Mouse (Mus musculus): Measurements from ENCODE around the gene Cpa3. TPM values are rescaled to one million over a fixed set of nuclear protein-coding genes. Genes with fewer than 3 reads are reported as not detected.

The Cpa3 gene
- polyA plus RNA-seq, 1 experiment from 2014 or later: not detected

DNA sequence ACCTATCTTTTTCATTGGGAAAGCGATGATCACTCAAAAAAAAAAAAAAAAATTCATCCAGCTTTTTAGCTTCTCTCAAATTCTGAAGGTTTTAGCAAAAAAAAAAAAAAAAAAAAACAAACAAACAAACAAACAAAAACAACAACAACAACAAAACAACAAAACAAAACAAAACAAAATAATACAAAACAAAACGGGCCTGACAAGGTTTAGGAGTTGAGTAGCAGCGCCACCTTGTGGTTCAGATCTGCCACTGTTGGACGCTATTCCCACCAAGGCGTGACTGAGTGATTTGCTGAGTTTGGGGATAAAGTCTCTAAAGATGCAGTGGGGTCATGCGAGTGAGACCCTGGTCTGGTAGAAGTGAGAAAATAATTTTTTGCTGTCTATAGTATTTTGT, 43.1 kb downstream of the Cpa3 start:
- no peaks in the 10 kb centered on the region for H3K36me3 ChIP-seq (replicated peaks)
- H3K4me1 ChIP-seq: no peaks in the 10 kb centered on the region
- peak; percentile 42 for DNase-seq (ENCODE audit: extremely low spot score, low spot score)
- no peak overlapping the region for H3K27ac ChIP-seq
- H3K4me3 ChIP-seq: no peak overlapping the region
- no peaks in the 10 kb centered on the region for H3K9me3 ChIP-seq
- H3K27me3 ChIP-seq (ENCODE audit: poor library complexity, severe bottlenecking): no peaks in the 10 kb centered on the region
- 29% methylated on average over 6 of the region's 6 CpGs for WGBS

- DNase-seq (ENCODE audit: extremely low spot score, low spot score): no peak
- 91% methylated on average over 10 of the region's 10 CpGs for WGBS
Measured at GRCm38 (mm10) chr3:20197878-20198277, 44.1 kb downstream of the Cpa3 start.

GRCm38 (mm10) chr3:20188976-20189675, 52.9 kb downstream of the Cpa3 start:
- H3K4me1 ChIP-seq: no peaks in the 10 kb centered on the region
- H3K36me3 ChIP-seq (replicated peaks): no peaks in the 10 kb centered on the region
- WGBS: 82% methylated on average over 5 of the region's 5 CpGs
- H3K27me3 ChIP-seq (ENCODE audit: poor library complexity, severe bottlenecking): no peaks in the 10 kb centered on the region
- no peak for DNase-seq (ENCODE audit: extremely low spot score, low spot score)
- no peak overlapping the region for H3K27ac ChIP-seq
- H3K9me3 ChIP-seq: no peaks in the 10 kb centered on the region
- H3K4me3 ChIP-seq: no peak overlapping the region

More at GRCm38 (mm10) chr3:20197878-20198277, 44.1 kb downstream of the Cpa3 start:
- no peaks in the 10 kb centered on the region for H3K4me1 ChIP-seq
- no peak overlapping the region for H3K27ac ChIP-seq
- no peaks in the 10 kb centered on the region for H3K27me3 ChIP-seq (ENCODE audit: poor library complexity, severe bottlenecking)
- H3K4me3 ChIP-seq: no peak overlapping the region
- no peaks in the 10 kb centered on the region for H3K36me3 ChIP-seq (replicated peaks)
- H3K9me3 ChIP-seq: no peaks in the 10 kb centered on the region

DNA sequence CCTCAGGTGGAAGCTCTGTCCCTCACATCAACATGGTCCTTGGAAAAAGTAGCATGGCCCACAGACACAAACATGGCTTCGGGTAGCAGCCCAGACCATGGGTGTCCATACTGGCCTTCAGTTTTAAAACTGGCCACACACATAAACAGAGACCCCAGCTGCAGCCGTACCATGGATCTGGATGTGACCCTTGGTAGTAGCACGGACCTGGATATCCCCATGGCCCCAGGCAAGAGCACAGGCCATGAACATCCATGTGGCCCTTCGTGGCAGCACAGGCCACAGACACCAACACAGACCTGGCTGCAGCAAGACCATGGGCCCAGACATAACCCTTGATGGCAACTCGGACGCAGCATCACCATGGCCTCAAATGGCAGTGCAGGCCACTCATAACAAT, 69.6 kb downstream of the Cpa3 start:
- Histone ChIP-seq H3K36me3 (replicated peaks) (no peaks in the 10 kb centered on the region), H3K4me1 (no peaks in the 10 kb centered on the region), H3K27me3 (ENCODE audit: poor library complexity, severe bottlenecking) (no peaks in the 10 kb centered on the region), H3K4me3 (no peak overlapping the region), H3K9me3 (peaks cover 2% of the 10 kb centered on the region; the same call in 1 of the 2 replicates), H3K27ac (no peak overlapping the region)
- 95% methylated on average over 6 of the region's 6 CpGs for WGBS
- no peak for DNase-seq (ENCODE audit: extremely low spot score, low spot score)

DNA sequence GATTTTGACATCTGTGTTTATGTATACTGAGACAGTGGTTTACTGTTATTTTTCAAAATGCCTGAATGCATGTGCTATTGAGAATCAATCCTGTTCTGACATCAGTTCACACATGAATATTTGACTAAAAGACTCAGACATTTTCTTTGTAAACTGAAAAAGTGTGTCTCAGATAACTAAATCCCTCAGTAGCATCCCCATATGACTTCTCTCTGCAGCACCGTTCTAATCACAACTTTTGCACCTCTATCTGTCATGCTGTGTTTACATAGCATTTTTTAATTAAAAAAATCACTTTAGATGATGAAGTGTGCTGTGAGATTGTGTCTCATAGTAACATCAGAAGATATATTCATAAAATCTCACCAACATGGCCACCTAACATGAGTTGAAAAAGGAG, 74.5 kb downstream of the Cpa3 start:
- WGBS: 87% methylated on average over 1 of the region's 1 CpGs
- Histone ChIP-seq H3K27ac (no peak overlapping the region), H3K27me3 (ENCODE audit: poor library complexity, severe bottlenecking) (no peaks in the 10 kb centered on the region), H3K9me3 (0 out of 2 replicates have a peak, but pooled peaks cover under 1% of the 10 kb centered on the region), H3K4me1 (no peaks in the 10 kb centered on the region), H3K36me3 (replicated peaks) (no peaks in the 10 kb centered on the region), H3K4me3 (no peak overlapping the region)
- no peak for DNase-seq (ENCODE audit: extremely low spot score, low spot score)

Small RNAs within 50 kb of the gene (microRNA-seq; reads per million reads assigned to microRNA genes)
- gene Mir7007: not detected

Other genes with a start within 250 kb of the Cpa3 start
- gene Hps3, start 206.9 kb downstream of the Cpa3 start, polyA plus RNA-seq (2016; fragmentation: Nextera tagmentation; extraction: Ambion mirVana): 11.7 and 12.0 TPM in 2 replicates
- 19.7 and 21.4 TPM in 2 replicates for gene Hltf, start 184.4 kb downstream of the Cpa3 start, polyA plus RNA-seq (2016; fragmentation: Nextera tagmentation; extraction: Ambion mirVana)
- gene Gyg, start 86.9 kb downstream of the Cpa3 start, polyA plus RNA-seq (2016; fragmentation: Nextera tagmentation; extraction: Ambion mirVana): 38.6 and 47.0 TPM in 2 replicates
- not detected in 2 replicates for gene Cpb1, start 33.6 kb upstream of the Cpa3 start, polyA plus RNA-seq (2016; fragmentation: Nextera tagmentation; extraction: Ambion mirVana)
- not detected in 2 replicates for gene Agtr1b, start 125.0 kb upstream of the Cpa3 start, polyA plus RNA-seq (2016; fragmentation: Nextera tagmentation; extraction: Ambion mirVana)

Measured in forebrain, embryonic 10.5 days (tissue).